Mouse (Mus musculus) liver, postnatal 0 days (tissue): ENCODE results near the gene Sh3gl2. TPM values are rescaled to one million over a fixed set of nuclear protein-coding genes. Genes with fewer than 3 reads are reported as not detected.

Experiments used
- ATAC-seq: fragments of 200-750 bp; cut with Nextera tagmentation; 2 replicates; pipeline ENCODE4 v1.8.0; 2017; ENCODE audit warnings: mild to moderate bottlenecking, moderate library complexity
- DNase-seq: peaks from one replicate; pipeline ENCODE4 v3.0.0-alpha.2; 2016
- H3K27ac ChIP-seq: fragments of 300-500 bp; sonication (generic); 2 replicates; pipeline ENCODE4 v1.5.1; 2014; ENCODE audit warnings: antibody characterized with exemption, moderate library complexity, mild to moderate bottlenecking, low read depth
- H3K27me3 ChIP-seq: fragments of 300-500 bp; sonication (generic); 2 replicates; pipeline ENCODE4 v1.6.1; 2014; ENCODE audit warnings: low read length, control low read depth, mixed read lengths; ENCODE audit not compliant: insufficient read depth
- H3K36me3 ChIP-seq: fragments of 300-500 bp; sonication (generic); replicated peaks from 2 replicates; pipeline ENCODE4 v1.6.1; 2014; ENCODE audit warnings: mild to moderate bottlenecking, control low read depth, low read length, moderate library complexity, mixed read lengths; ENCODE audit not compliant: insufficient read depth
- H3K4me1 ChIP-seq: fragments of 300-500 bp; sonication (generic); 2 replicates; pipeline ENCODE4 v1.6.1; 2014; ENCODE audit warnings: antibody characterized with exemption, mild to moderate bottlenecking, control low read depth; ENCODE audit not compliant: insufficient read depth
- H3K4me2 ChIP-seq: fragments of 300-500 bp; sonication (generic); 2 replicates; pipeline ENCODE4 v1.6.1; 2014; ENCODE audit warnings: low read depth, mild to moderate bottlenecking, low read length, moderate library complexity, mixed read lengths
- H3K4me3 ChIP-seq: fragments of 300-500 bp; sonication (generic); 2 replicates; pipeline ENCODE4 v1.5.1; 2014; ENCODE audit warnings: low read depth, low read length
- H3K9ac ChIP-seq: fragments of 300-500 bp; sonication (generic); replicated peaks from 2 replicates; pipeline ENCODE4 v1.6.1; 2014; ENCODE audit warnings: mild to moderate bottlenecking, moderate library complexity
- H3K9me3 ChIP-seq: fragments of 300-500 bp; sonication (generic); 2 replicates; pipeline ENCODE4 v1.6.1; 2016; ENCODE audit warnings: mild to moderate bottlenecking, control low read depth, low read length, mixed read lengths
- CTCF ChIP-seq: sonication (generic); IDR thresholded peaks from 2 replicates; pipeline ENCODE4 v1.5.1; 2016; ENCODE audit warnings: antibody characterized with exemption, low read depth
- EP300 ChIP-seq: IDR thresholded peaks from 2 replicates; pipeline ENCODE4 v1.6.1; 2016; ENCODE audit warnings: antibody characterized with exemption, low read depth, mild to moderate bottlenecking
- WGBS: fragments of 180-500 bp; shearing (Covaris S2); extraction: QIAGEN DNeasy Blood & Tissue Kit; methylation state at CpG from one replicate; pipeline ENCODE4 v1.1.7; 2014; ENCODE audit not compliant: insufficient replicate concordance; 5-methylcytosine and 5-hydroxymethylcytosine counted together
- polyA plus RNA-seq: library from polyadenylated mRNA; unstranded; fragments of >200 nt; fragmentation: Nextera tagmentation; extraction: Ambion mirVana; gene quantifications from 2 replicates; pipeline ENCODE4 v1.2.1, GENCODE M21; 2015

The Sh3gl2 gene
- polyA plus RNA-seq, 1 experiment from 2014 or later, result not detected

DNA sequence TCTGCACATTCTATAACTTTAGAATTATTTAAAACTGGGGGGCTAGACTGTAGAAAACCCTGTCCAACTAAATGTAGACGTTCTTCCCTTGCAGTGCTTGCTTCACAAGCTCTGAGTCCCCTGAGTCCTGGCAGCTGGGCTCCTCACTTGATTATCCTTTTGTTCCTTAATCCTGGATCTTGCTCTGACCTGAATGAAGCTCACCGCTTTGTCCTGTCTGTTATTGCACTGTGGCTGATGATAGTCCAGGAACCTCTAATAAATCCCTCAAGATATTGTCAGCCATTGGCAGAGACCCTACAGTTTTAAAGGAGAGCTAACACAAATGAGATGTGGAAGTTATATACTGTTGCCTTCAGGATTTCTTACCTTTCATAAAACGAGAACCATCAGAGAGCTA lies 114.2 kb downstream of the Sh3gl2 start:
- H3K4me3 ChIP-seq, result no peak overlapping the region
- ATAC-seq (no peak), DNase-seq (no peak)
- no peaks in the 10 kb centered on the region for H3K27me3 ChIP-seq
- no peaks in the 10 kb centered on the region for H3K4me1 ChIP-seq
- no peak overlapping the region for H3K4me2 ChIP-seq
- TF ChIP-seq CTCF (no peak), EP300 (no peak)
- WGBS, result 64% methylated on average over 3 of the region's 3 CpGs
- no peak overlapping the region for H3K27ac ChIP-seq
- no peaks in the 10 kb centered on the region for H3K9me3 ChIP-seq
- H3K36me3 ChIP-seq, result no peaks in the 10 kb centered on the region
- H3K9ac ChIP-seq, result no peak overlapping the region

DNA sequence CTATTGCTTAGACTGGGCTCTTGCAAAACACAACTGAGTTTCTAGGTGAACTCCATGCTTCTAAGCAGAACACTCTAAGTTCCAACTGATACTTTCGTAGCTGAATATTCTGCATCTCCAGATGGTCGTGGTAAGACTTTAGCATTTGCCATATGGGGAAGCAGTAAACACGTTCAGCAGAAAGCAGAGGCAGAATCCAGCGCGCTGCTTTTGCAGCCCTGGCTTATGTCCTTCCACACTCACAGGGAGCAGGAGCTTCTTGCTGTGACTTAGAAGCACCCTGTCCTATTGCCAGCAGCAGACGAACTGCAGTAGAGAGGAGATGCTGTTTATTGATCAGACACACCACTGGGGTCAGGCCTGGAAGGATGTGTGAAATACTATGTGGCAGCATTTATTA lies 120.5 kb downstream of the Sh3gl2 start:
- Histone ChIP-seq H3K9me3 (no peaks in the 10 kb centered on the region), H3K4me1 (no peaks in the 10 kb centered on the region)

DNA sequence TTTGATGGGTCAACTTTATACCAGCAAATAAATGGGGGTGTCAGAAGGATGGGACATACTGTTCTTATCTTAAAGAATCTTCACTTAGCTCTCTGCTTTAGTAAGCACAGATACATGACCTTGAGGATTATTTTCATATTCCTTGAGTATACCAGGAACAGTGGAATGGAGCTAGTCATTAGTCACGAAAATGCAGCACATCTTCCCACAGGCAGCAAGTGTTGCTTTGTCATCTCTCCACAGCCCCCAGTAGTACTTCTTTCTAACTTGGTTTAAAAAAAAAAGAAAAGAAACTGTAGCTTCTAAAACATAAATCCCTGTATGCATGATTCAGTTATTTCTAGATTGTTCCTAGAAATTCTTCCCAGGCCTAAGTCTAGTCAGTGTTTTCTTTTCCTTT lies 121.1 kb downstream of the Sh3gl2 start:
- no peak for TF ChIP-seq CTCF
- TF ChIP-seq EP300, result no peak
- 71% methylated on average over 1 of the region's 1 CpGs for WGBS
- Histone ChIP-seq H3K27ac (no peak overlapping the region), H3K9ac (no peak overlapping the region), H3K4me3 (no peak overlapping the region), H3K36me3 (no peaks in the 10 kb centered on the region), H3K27me3 (no peaks in the 10 kb centered on the region), H3K4me2 (no peak overlapping the region), H3K4me1 (no peaks in the 10 kb centered on the region), H3K9me3 (no peaks in the 10 kb centered on the region)
- no peak for ATAC-seq
- no peak for DNase-seq

More for the DNA sequence above, 120.5 kb downstream of the Sh3gl2 start:
- H3K27me3 ChIP-seq, result no peaks in the 10 kb centered on the region
- H3K27ac ChIP-seq, result no peak overlapping the region
- H3K4me3 ChIP-seq, result no peak overlapping the region
- no peak overlapping the region for H3K9ac ChIP-seq
- DNase-seq (no peak), ATAC-seq (no peak)
- no peak overlapping the region for H3K4me2 ChIP-seq
- H3K36me3 ChIP-seq, result no peaks in the 10 kb centered on the region
- TF ChIP-seq CTCF, result no peak
- TF ChIP-seq EP300, result no peak
- 72% methylated on average over 6 of the region's 6 CpGs for WGBS

DNA sequence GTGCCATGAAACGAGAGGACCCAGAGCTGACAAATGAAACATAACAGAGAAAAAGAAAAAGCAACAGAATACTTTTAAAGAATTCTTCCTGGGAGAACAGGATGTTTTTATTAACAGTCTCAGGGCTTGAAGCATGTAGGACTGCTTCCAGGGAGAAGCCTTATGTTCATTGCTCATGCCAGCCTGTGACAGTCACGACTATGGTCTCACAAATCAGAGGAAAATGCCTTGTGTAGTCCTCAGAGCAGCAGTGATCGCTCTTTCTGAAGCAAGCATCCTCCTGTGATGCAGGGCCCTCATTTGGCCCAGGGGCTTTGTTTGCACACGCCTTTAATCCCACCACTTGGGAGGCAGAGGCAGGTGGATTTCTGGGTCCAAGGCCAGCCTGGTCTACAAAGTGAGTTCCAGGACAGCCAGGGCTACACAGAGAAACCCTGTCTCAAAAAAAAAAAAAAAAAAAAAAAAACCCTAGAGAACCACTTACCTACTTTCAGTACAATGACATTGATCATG lies 129.8 kb downstream of the Sh3gl2 start:
- WGBS, result 59% methylated on average over 4 of the region's 4 CpGs
- Histone ChIP-seq H3K4me2 (no peak overlapping the region), H3K27ac (no peak overlapping the region), H3K4me3 (no peak overlapping the region), H3K36me3 (no peaks in the 10 kb centered on the region), H3K27me3 (no peaks in the 10 kb centered on the region), H3K9ac (no peak overlapping the region), H3K9me3 (no peaks in the 10 kb centered on the region), H3K4me1 (no peaks in the 10 kb centered on the region)
- no peak for DNase-seq
- no peak for ATAC-seq
- TF ChIP-seq EP300 (no peak), CTCF (no peak)

DNA sequence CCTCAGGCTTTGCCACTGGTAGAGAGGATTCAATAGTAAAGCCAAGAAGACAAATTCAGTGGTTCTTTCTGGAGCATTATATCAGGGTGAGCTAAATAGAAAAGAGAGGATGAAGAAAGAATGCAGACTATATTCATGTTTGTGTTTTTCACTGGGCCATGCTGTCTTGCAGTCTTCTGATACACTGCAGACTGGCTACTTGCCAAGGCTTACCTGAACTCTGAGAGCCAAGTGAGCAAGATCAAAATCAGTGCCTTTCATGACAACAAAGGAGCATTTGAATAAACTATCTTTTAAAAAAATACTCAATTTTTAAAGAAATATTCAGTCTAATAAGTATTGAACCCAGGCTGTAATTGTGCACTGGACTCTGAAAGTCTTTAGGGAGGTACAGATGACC lies 131.4 kb downstream of the Sh3gl2 start:
- Histone ChIP-seq H3K4me3 (no peak overlapping the region), H3K27me3 (no peaks in the 10 kb centered on the region), H3K27ac (no peak overlapping the region), H3K9me3 (no peaks in the 10 kb centered on the region), H3K36me3 (no peaks in the 10 kb centered on the region), H3K9ac (no peak overlapping the region), H3K4me2 (no peak overlapping the region), H3K4me1 (no peaks in the 10 kb centered on the region)
- DNase-seq, result no peak
- TF ChIP-seq EP300 (no peak), CTCF (no peak)
- ATAC-seq, result no peak

DNA sequence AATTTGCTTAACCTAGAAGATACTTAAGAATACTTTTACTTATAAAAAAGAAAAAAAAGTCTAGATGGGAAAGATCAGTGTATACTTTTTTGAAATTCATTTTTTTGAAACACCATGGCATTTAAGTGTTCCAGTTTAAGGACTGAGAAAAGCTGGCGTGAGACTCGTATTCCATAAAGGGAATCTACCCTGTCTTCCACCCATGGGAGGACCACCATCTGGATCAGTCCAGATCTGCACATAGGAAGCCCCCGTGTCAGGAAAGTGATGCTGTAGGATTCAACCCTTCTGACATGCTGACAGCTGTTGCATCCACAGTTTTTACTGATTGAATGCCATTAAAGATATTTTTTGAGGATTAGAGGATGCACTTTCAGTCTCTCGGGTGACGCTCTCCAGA lies 134.2 kb downstream of the Sh3gl2 start:
- H3K27me3 ChIP-seq, result no peaks in the 10 kb centered on the region
- H3K9ac ChIP-seq, result no peak overlapping the region
- ATAC-seq (no peak), DNase-seq (no peak)
- no peaks in the 10 kb centered on the region for H3K4me1 ChIP-seq
- no peak overlapping the region for H3K4me3 ChIP-seq
- H3K9me3 ChIP-seq, result no peaks in the 10 kb centered on the region
- TF ChIP-seq CTCF (no peak), EP300 (no peak)
- 82% methylated on average over 5 of the region's 5 CpGs for WGBS
- H3K36me3 ChIP-seq, result no peaks in the 10 kb centered on the region
- H3K4me2 ChIP-seq, result no peak overlapping the region
- no peak overlapping the region for H3K27ac ChIP-seq

DNA sequence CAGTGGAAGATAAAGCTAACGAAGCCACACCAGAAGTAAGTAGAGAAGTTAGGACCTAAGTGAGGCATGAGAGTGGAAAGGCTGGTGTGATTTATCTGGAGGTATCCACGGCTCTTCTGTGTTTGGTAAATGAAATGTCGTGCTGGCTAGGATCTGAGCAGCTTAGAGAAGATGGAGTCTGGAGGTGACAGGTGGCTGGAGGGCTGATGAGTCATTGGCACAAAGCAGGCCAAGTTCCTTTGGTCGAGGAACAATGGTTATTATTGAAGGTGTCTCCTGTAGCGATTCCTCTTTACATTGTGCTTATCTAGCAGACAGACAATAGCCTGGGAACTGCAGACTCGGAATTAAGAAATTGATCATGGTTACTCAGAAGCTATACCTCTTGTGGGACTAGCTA lies 135.8 kb downstream of the Sh3gl2 start:
- Histone ChIP-seq H3K9ac (no peak overlapping the region), H3K27me3 (no peaks in the 10 kb centered on the region), H3K4me2 (no peak overlapping the region), H3K4me1 (no peaks in the 10 kb centered on the region), H3K9me3 (no peaks in the 10 kb centered on the region), H3K4me3 (no peak overlapping the region), H3K36me3 (no peaks in the 10 kb centered on the region), H3K27ac (no peak overlapping the region)
- TF ChIP-seq CTCF, result no peak
- no peak for TF ChIP-seq EP300
- no peak for DNase-seq
- no peak for ATAC-seq
- 66% methylated on average over 6 of the region's 6 CpGs for WGBS
